Mouse (Mus musculus) neural tube, embryonic 13.5 days (tissue): Measurements from ENCODE around the gene Adgrg5. TPM values are rescaled to one million over a fixed set of nuclear protein-coding genes. Genes with fewer than 3 reads are reported as not detected.

Source experiments
- ATAC-seq: fragments of 200-750 bp; cut with Nextera tagmentation; 2 replicates; pipeline ENCODE4 v1.8.0; 2017; ENCODE audit warnings: low read depth, mild to moderate bottlenecking, moderate TSS enrichment, moderate library complexity
- H3K27ac ChIP-seq: fragments of 300-500 bp; sonication (generic); replicated peaks from 2 replicates; pipeline ENCODE4 v1.5.1; 2015; ENCODE audit warnings: moderate library complexity, mild to moderate bottlenecking, inconsistent platforms
- H3K27me3 ChIP-seq: fragments of 300-500 bp; sonication (generic); 2 replicates; pipeline ENCODE4 v1.6.1; 2015; ENCODE audit warnings: mild to moderate bottlenecking, inconsistent platforms
- H3K36me3 ChIP-seq: fragments of 300-500 bp; sonication (generic); 2 replicates; pipeline ENCODE4 v1.6.1; 2015; ENCODE audit warnings: mild to moderate bottlenecking, inconsistent platforms
- H3K4me1 ChIP-seq: fragments of 300-500 bp; sonication (generic); replicated peaks from 2 replicates; pipeline ENCODE4 v1.6.1; 2015; ENCODE audit warnings: inconsistent platforms
- H3K4me2 ChIP-seq: fragments of 300-500 bp; sonication (generic); 2 replicates; pipeline ENCODE4 v1.6.1; 2015; ENCODE audit warnings: inconsistent platforms, mild to moderate bottlenecking, moderate library complexity
- H3K4me3 ChIP-seq: fragments of 300-500 bp; sonication (generic); 2 replicates; pipeline ENCODE4 v1.5.1; 2015; ENCODE audit warnings: mild to moderate bottlenecking, inconsistent platforms
- H3K9ac ChIP-seq: fragments of 300-500 bp; sonication (generic); 2 replicates; pipeline ENCODE4 v1.6.1; 2015; ENCODE audit warnings: moderate library complexity, mild to moderate bottlenecking, inconsistent platforms
- H3K9me3 ChIP-seq: fragments of 300-500 bp; sonication (generic); 2 replicates; pipeline ENCODE4 v1.6.1; 2016; ENCODE audit warnings: inconsistent platforms
- WGBS: fragments of 180-500 bp; shearing (Covaris S2); methylation state at CpG from one replicate; pipeline ENCODE4 v1.1.7; 2015; 5-methylcytosine and 5-hydroxymethylcytosine counted together
- polyA plus RNA-seq: library from polyadenylated mRNA; unstranded; fragments of >200 nt; fragmentation: Nextera tagmentation; extraction: Ambion mirVana; gene quantifications from 2 replicates; pipeline ENCODE4 v1.2.1, GENCODE M21; 2015

The Adgrg5 gene
- 0.07 and 0.48 TPM in 2 replicates for polyA plus RNA-seq

DNA sequence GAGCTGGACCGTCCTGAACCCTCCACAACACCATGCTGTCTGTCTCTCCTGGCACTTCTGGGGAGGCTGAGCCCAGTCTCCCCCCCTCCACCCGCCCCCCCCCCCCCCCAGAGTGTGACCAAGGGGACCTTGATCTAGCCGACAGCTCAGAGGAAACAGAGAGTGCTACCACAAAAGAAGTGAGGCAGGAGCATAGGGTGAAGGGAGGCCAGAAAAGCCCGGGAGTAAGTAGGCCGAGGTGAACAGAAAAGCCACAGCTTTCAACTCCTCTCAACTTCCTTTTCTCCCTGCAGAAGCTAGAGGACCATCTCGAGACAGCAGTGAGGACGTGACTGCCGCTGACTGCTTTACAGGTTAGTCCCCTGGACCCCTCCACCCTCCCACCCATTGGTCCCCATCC is at the start of gene Adgrg5:
Adgrg5 (plus strand) TSS at position 290 of the 400 bp plus-strand sequence.
- Histone ChIP-seq H3K4me3 (no peak within 1 kb of the TSS), H3K4me2 (no peak within 1 kb of the TSS), H3K36me3 (no peaks in the 10 kb centered on the region), H3K27me3 (peaks cover 5% of the 10 kb centered on the region), H3K27ac (no peak within 1 kb of the TSS), H3K9me3 (no peaks in the 10 kb centered on the region), H3K4me1 (0 out of 2 replicates have a peak, but pooled peaks cover 5% of the 10 kb centered on the region), H3K9ac (0 out of 2 replicates have a peak within 1 kb of the TSS, but pooled peaks have one; percentile 17)
- WGBS, result 65% methylated on average over 7 of the region's 8 CpGs
- no peak for ATAC-seq

DNA sequence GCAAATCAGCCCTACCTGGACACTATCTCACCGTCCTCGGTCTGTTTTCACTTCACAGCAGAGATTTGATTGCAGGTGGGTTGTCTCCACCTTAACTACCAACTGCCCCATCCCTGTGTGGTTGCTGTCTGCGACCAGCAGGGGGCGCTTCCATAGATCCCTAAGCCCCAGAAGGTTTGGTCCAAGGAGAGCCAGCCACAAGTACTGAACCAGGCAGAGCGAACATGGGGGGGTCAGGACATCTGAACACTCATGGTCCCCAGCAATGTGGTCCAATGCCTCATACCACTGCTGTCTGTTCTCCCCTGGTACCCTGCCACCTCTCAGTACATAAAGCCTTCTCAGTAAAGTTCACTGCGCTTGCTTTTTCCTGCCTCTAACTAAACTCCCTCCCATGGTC is 49.1 kb upstream of the Adgrg5 start:
- Histone ChIP-seq H3K27me3 (peaks cover 23% of the 10 kb centered on the region), H3K9ac (peak overlapping the region; percentile 77), H3K27ac (no peak overlapping the region), H3K9me3 (no peaks in the 10 kb centered on the region), H3K4me1 (peaks cover 62% of the 10 kb centered on the region), H3K4me3 (peak overlapping the region; percentile 57), H3K36me3 (no peaks in the 10 kb centered on the region), H3K4me2 (peak overlapping the region; percentile 94)
- WGBS, result 13% methylated on average over 6 of the region's 6 CpGs
- ATAC-seq, result no peak

DNA sequence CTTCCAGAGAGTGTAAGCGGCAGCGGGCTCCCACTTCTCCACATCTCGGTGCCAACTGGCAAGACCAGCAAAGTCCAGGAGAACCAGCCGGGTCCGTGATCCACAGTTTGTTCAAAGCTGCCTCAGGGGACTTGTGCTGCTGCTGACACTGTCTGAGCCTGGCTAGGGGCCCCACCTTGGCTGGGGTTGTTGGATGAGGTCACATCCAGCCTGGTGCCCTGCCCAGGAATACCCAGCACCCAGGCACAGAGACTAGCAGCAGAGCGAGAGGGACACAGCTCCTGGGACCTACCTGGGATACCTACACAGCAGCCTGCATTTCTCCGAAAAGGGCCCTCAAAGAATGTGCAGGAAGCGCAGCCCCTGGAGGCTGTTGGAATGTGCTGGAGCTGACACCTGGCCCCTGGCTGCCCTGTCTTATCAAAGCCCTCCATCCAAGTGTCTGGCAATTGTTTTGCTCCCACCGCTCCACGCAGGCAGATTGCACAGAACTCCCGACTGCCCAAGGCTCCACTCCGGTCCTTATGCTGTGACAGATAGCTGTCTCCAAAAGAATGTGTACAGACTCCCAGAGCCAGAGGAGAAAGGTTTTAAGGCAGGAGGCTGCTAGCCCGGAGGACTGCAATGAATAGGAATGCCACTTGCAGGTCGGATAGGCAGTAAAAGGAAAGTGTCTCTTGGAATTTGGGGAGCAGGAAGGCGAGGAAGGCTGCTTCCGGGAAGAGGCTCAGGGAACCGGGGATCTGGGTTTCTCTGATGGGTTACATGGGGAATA is 48.2 kb upstream of the Adgrg5 start:
- Histone ChIP-seq H3K4me2 (peak overlapping the region; percentile 94), H3K27ac (peak overlapping the region; percentile 63; the same call in 1 of the 2 replicates), H3K4me1 (peaks cover 53% of the 10 kb centered on the region), H3K4me3 (peak overlapping the region; percentile 57), H3K9me3 (no peaks in the 10 kb centered on the region), H3K27me3 (peaks cover 23% of the 10 kb centered on the region), H3K9ac (peak overlapping the region; percentile 77), H3K36me3 (no peaks in the 10 kb centered on the region)
- 17% methylated on average over 17 of the region's 17 CpGs for WGBS
- ATAC-seq, result no peak

DNA sequence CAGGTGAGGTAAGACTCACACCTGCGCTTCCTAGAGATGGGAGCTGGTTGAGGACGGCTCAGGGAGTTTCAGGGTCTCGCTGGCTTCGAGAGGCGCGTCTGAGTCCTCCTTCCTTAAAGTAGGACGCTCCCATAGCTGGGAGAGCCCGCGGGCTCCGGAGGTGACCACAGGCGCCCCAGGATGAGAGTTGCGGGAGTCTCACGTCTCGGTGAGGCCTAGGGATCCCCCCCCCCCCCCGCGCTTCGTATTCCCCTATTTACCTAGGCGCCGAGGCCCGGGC is 47.7 kb upstream of the Adgrg5 start:
- peak; percentile 3; the same call in 1 of the 2 replicates for ATAC-seq
- WGBS, result 1% methylated on average over 17 of the region's 20 CpGs

DNA sequence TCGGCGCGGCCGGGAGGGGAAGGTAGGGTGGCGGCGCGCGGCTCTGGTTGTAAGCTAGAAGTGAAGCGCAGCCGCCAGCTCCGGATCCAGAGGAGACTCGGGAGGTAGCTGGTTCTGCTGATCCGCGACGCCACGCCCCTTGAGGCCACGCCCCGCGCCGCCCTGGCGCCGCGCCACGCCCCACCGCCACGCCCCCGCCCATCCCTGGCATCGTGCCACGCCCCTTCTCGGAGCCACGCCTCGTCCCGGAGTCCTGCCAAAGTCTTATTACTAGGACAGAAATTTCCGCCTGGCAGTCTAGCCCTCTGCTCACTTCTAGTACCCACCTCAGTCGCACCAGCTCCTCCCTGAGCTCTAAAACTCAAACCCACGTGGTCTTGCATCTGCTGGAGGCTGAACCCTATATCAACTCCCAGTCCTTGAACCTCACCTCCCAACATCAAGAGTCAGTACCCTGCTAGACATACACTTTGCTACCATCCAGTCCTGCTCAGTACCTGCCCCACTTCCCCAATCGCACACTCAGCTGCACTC is 47.2 kb upstream of the Adgrg5 start, which contains the start of gene Dok4:
Dok4 (minus strand) TSS at position 134 of the 534 bp plus-strand sequence.
- Histone ChIP-seq H3K36me3 (no peaks in the 10 kb centered on the region), H3K4me3 (peak within 1 kb of the TSS; percentile 57), H3K4me2 (peak within 1 kb of the TSS; percentile 94), H3K27me3 (peaks cover 23% of the 10 kb centered on the region), H3K4me1 (peaks cover 46% of the 10 kb centered on the region), H3K9me3 (no peaks in the 10 kb centered on the region), H3K9ac (peak within 1 kb of the TSS; percentile 77), H3K27ac (peak within 1 kb of the TSS; percentile 63; the same call in 1 of the 2 replicates)
- WGBS, result 1% methylated on average over 19 of the region's 37 CpGs
- ATAC-seq, result peak; percentile 62

More for the DNA sequence above, 47.7 kb upstream of the Adgrg5 start:
- Histone ChIP-seq H3K27ac (peak overlapping the region; percentile 63; the same call in 1 of the 2 replicates), H3K36me3 (no peaks in the 10 kb centered on the region), H3K27me3 (peaks cover 23% of the 10 kb centered on the region), H3K4me2 (peak overlapping the region; percentile 94), H3K9ac (peak overlapping the region; percentile 77), H3K9me3 (no peaks in the 10 kb centered on the region), H3K4me1 (peaks cover 48% of the 10 kb centered on the region), H3K4me3 (peak overlapping the region; percentile 57)

DNA sequence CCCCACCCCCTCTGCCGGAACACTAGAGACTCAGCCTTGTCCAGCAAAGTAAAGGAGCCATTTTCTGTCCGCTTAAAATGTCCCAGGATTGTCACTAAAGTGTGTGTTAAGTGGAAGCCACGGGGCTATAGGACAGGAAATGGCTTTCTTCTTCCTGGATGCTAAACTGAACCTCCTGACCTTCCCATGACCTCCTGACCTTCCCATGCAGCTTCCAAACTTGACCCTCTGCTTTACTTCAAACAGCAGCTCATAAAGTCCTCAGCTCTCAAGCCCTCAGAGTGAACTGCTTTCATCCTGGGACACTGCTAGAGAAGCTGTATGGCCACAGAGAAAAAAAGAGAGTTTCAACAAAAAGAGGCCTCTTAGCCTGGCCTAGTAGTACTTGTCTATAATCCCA is 46.7 kb upstream of the Adgrg5 start:
- Histone ChIP-seq H3K27me3 (peaks cover 23% of the 10 kb centered on the region), H3K36me3 (no peaks in the 10 kb centered on the region), H3K9ac (no peak overlapping the region), H3K4me3 (no peak overlapping the region), H3K4me1 (peaks cover 41% of the 10 kb centered on the region), H3K4me2 (no peak overlapping the region; the same call in 1 of the 2 replicates), H3K9me3 (no peaks in the 10 kb centered on the region), H3K27ac (no peak overlapping the region)
- 41% methylated on average over 3 of the region's 3 CpGs for WGBS
- no peak for ATAC-seq

DNA sequence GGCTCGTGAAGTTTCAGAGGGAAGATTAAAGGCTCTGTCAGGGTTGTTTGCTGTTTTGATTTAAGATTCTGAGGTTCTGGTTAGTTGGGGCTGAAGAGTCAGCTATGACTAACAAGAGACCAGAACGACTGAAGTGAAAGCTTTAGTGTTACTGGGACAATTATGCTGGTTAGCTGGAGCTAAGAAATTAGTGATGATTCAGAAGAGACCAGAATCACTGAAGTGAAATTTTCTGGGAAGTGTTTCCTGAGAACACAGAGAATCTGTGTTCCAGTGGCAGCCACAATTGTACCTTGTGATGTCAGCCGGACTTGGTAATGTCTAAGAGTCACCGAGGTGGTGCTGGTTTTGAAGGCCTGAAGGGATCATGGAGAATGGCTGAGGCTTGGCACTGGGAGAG is 42.8 kb upstream of the Adgrg5 start:
- Histone ChIP-seq H3K27ac (no peak overlapping the region), H3K27me3 (no peaks in the 10 kb centered on the region), H3K9me3 (no peaks in the 10 kb centered on the region), H3K9ac (no peak overlapping the region), H3K4me1 (peaks cover 8% of the 10 kb centered on the region), H3K4me2 (no peak overlapping the region), H3K4me3 (no peak overlapping the region), H3K36me3 (no peaks in the 10 kb centered on the region)
- WGBS, result 87% methylated on average over 4 of the region's 4 CpGs
- no peak for ATAC-seq

DNA sequence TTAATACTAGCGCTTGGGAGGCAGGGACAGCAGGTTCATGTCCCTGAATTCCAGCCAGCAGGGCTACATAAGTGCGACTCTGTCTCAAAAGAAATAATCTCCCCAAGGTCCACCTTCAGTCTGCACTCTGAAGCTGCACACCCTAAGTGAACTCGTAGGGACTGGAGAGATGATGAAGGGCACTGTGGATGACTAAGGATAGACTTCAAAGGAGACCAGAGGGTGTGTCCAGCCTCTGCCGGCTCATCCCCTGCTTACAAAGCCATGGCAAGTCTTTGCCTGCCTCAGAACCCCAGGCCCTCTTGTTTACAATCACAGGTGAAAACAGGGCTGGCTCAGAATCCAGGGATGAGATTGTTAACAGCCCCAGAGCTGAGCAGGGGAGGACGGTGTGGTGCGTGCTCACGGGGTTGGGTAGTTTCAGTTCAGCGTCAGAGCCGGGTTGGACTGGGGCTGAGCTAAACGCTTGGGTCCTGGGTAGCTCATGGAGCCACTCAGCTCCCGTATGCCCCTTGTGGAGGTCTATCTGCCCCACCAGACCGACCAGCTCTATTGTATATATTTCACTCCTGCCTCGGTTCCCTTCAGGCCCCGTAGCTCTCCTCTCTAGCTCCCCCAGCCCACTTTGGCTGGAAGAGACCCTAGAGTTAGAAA is 35.0 kb upstream of the Adgrg5 start:
- ATAC-seq, result no peak
- Histone ChIP-seq H3K36me3 (no peaks in the 10 kb centered on the region), H3K9ac (no peak overlapping the region), H3K9me3 (no peaks in the 10 kb centered on the region), H3K4me2 (no peak overlapping the region), H3K4me3 (no peak overlapping the region), H3K27me3 (peaks cover 3% of the 10 kb centered on the region; the same call in 1 of the 2 replicates), H3K27ac (no peak overlapping the region), H3K4me1 (no peaks in the 10 kb centered on the region)
- 42% methylated on average over 14 of the region's 14 CpGs for WGBS

DNA sequence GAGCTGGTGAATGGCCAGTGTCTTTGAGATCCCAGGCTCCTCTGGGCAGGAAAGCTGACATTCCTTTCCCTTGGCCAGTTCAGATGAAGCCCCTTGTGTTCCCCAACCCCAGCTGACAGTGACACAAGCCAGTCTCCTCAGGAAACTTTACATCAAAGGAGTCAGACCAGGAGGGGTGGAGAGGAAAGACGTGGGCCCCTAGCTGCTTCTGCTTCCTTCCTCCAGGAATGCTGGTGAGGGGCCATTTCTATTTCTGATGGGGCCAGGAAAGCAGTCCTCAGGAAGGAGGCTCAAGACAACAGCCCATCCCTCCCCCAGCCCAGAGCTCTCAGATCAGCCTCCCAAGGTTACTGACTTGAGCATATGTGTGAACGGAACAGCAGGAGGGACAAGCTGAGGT is 30.6 kb upstream of the Adgrg5 start:
- 54% methylated on average over 2 of the region's 2 CpGs for WGBS
- no peak overlapping the region for H3K9ac ChIP-seq

DNA sequence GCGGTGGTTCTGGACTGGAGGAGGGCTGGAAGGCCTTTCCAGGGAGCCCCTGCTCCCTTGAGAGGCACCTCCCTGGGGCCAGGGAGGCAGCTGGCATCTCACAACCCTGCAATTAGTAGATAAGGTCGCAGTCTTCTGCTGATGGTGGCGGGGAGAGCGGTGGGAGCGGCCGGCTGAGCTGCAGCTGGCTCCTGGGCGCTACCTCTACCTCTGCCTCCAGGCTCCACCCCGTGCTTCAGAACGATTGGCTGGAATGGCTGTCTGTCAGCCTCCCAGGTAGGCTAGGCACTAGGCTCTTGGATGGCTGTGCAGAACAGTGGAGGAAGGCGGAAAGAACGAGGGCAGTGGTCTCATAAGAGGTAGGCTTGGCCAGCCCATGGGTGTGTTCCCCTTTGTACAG is 24.2 kb upstream of the Adgrg5 start:
- WGBS, result 15% methylated on average over 11 of the region's 11 CpGs
- peaks cover 39% of the 10 kb centered on the region for H3K4me1 ChIP-seq
- H3K9ac ChIP-seq, result 0 out of 2 replicates have a peak overlapping the region, but pooled peaks have one; percentile 12
- no peaks in the 10 kb centered on the region for H3K9me3 ChIP-seq
- H3K27ac ChIP-seq, result 0 out of 2 replicates have a peak overlapping the region, but pooled peaks have one; percentile 15
- no peak overlapping the region for H3K4me3 ChIP-seq
- H3K4me2 ChIP-seq, result peak overlapping the region; percentile 21; the same call in 1 of the 2 replicates
- no peaks in the 10 kb centered on the region for H3K36me3 ChIP-seq
- H3K27me3 ChIP-seq, result no peaks in the 10 kb centered on the region
- 0 out of 2 replicates have a peak, but pooled peaks have one; percentile 13 for ATAC-seq

More for the DNA sequence above, 30.6 kb upstream of the Adgrg5 start:
- no peak overlapping the region for H3K4me3 ChIP-seq
- H3K9me3 ChIP-seq, result no peaks in the 10 kb centered on the region
- H3K36me3 ChIP-seq, result no peaks in the 10 kb centered on the region
- H3K4me2 ChIP-seq, result no peak overlapping the region
- peaks cover 3% of the 10 kb centered on the region; the same call in 1 of the 2 replicates for H3K27me3 ChIP-seq
- H3K27ac ChIP-seq, result no peak overlapping the region
- no peak for ATAC-seq
- peaks cover 6% of the 10 kb centered on the region for H3K4me1 ChIP-seq

DNA sequence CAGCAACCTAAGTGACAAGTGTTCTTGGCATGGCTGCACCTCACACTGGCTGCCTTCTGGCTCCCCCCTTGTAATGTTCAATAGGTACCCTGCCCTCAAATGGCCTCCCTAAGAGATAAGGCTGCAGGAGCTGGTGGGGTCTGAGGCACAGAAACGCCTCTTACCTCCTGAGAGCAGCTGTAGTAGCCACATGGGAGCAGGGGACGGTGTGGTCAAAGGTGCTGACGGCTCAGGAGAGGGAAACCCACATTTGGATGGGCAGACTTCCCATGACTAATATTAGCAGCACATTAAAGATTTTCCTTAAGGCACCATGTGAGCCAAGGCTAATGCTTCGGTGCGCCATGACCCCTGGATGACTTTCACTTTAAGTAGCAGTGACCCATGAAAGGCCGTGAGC is 22.9 kb upstream of the Adgrg5 start:
- Histone ChIP-seq H3K36me3 (no peaks in the 10 kb centered on the region), H3K4me1 (peaks cover 46% of the 10 kb centered on the region), H3K27me3 (no peaks in the 10 kb centered on the region), H3K27ac (no peak overlapping the region), H3K9me3 (no peaks in the 10 kb centered on the region), H3K9ac (peak overlapping the region; percentile 45; the same call in 1 of the 2 replicates), H3K4me2 (no peak overlapping the region), H3K4me3 (no peak overlapping the region)
- 18% methylated on average over 6 of the region's 6 CpGs for WGBS
- no peak for ATAC-seq

DNA sequence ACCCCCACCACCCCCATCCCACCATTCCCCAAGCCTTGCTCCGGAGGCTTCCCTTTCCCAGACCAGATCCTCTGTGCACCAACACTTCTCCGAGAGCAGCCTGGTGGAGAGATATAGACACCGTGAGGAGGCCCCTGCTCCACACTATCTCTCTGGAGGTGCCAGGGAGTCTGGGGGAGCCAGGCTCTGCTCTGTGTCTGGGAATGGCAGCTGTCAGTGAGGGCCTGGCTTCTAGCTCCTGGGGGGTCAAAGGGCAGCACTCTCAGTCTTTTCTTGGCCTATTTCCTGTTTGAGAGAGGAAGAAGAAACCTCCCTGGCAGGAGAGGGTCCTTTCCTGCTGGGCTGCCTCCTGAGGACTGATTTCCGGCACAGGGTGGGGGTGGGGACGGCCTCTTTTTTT is 22.5 kb upstream of the Adgrg5 start:
- Histone ChIP-seq H3K36me3 (no peaks in the 10 kb centered on the region), H3K9me3 (no peaks in the 10 kb centered on the region), H3K4me1 (peaks cover 48% of the 10 kb centered on the region), H3K4me3 (no peak overlapping the region), H3K9ac (peak overlapping the region; percentile 45; the same call in 1 of the 2 replicates), H3K27me3 (no peaks in the 10 kb centered on the region), H3K4me2 (no peak overlapping the region), H3K27ac (peak overlapping the region; percentile 42)
- 26% methylated on average over 5 of the region's 5 CpGs for WGBS
- ATAC-seq, result no peak
